Mouse (Mus musculus): ENCODE measurements around the gene Fam198b.

The Fam198b gene

DNA sequence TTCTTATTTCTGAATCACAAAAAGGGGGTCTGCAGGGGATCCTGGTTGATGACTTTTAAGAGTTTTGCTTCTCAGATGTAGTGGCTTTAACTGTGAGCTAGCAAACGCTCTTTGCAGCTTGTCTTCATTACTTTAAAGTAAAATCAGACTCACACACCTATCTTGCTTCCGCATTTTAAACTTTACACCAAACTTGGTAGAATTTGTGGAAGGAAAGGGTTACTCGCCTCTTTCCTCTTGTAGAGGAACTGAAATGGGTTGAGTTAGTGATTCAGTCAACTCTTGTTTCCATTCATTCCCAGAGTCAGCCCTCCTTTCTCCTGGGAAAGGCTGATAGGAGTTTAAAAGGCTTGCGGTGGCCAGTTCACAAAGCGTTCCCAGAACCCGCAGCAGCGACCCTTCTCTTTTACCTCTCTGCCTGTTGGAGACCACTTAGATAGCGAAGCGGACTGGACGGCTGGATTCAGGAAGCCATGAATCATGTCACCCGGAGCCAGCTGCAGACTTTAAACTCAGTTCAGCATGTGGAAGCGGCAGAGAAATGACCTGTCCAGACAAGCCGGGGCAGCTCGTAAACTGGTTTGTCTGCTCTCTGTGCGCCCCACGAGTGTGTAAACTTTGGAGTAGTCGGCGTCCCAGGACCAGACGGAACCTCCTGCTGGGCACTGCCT lies 1.5 kb downstream of the Fam198b start:
- DNase-seq (ENCODE audit: inconsistent ontology term) = no peak

DNA sequence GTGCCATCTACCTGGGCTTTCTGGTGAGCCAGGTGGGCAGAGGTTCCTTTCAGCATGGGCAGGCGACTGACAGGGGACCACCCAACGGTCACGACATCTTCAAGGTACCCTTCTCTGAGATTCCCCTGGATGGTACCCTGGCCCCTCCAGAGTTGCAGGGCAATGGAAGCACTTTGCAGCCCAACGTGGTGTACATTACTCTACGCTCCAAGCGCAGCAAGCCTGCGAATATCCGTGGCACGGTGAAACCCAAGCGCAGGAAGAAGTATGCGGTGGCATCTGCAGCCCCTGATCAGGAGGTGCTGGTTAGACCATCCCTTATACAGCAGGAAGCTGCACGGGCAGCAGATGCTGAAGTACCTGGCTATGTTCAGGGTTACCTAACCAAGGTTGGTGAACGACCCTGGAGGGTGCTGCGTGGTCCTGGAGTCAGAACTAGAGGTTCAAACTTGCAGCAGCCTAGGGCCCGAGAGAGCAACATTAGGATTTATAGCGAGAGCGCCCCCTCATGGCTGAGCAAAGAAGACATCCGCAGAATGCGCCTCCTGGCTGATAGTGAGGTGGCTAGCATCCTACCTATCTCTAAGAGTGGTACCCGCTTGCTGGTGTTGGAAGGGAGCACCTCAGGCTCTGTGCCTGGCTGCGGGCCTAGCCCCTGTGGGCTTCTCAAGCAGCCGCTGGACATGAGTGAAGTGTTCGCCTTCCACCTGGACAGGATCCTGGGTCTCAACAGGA lies 2.2 kb downstream of the Fam198b start:
- DNase-seq (ENCODE audit: inconsistent ontology term) = no peak

DNA sequence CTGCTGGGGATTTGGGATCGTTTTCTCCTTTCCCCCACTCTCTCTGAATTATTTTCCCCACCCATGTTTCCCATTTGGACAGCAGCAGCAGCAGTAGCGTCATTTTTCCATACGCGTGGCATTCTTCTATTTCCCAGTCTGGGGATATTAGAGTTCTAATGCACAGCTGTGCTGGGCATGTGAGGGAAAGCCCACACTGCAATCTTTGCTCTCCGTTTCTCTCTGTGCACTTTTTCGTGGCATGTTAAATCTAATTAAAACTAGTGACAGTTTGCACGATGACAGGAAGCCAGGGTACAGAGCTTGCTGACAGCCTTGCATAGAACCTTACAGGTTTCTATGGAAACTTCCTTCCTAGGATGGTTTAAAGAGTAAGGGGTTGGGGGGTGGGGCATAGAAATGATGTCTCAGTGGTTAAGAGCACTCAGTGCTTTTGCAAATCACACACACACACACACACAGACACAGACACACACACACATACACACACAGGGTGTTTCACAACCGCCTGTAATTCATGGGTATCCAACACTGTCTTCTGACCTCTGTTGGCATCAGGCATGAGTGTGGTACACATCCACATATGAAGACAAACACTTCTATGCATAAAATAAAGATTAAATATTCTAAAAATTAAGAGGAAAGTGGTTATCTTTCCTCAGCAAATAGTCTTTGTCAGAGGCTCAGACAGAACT lies 3.0 kb downstream of the Fam198b start:
- DNase-seq (ENCODE audit: inconsistent ontology term) = no peak

DNA sequence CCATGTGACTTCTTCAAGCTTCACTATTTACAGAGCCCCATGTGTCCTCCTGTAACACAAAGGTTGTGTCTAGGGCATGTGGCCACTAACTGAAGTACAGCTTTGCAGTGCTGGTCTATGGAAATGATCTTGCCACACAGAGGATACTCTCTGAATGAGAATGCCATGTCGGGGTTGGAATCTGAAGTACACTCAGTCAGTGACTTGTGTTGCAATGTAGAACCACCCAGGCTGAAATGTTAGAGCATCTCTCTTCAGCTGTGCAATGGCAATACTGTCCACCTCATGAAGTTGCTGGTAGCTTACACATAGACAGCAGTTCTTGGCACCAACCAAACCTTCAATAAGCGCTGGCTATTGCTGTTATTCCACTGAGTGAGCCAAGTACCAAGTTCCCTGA lies 3.6 kb downstream of the Fam198b start:
- DNase-seq (ENCODE audit: inconsistent ontology term) = no peak

DNA sequence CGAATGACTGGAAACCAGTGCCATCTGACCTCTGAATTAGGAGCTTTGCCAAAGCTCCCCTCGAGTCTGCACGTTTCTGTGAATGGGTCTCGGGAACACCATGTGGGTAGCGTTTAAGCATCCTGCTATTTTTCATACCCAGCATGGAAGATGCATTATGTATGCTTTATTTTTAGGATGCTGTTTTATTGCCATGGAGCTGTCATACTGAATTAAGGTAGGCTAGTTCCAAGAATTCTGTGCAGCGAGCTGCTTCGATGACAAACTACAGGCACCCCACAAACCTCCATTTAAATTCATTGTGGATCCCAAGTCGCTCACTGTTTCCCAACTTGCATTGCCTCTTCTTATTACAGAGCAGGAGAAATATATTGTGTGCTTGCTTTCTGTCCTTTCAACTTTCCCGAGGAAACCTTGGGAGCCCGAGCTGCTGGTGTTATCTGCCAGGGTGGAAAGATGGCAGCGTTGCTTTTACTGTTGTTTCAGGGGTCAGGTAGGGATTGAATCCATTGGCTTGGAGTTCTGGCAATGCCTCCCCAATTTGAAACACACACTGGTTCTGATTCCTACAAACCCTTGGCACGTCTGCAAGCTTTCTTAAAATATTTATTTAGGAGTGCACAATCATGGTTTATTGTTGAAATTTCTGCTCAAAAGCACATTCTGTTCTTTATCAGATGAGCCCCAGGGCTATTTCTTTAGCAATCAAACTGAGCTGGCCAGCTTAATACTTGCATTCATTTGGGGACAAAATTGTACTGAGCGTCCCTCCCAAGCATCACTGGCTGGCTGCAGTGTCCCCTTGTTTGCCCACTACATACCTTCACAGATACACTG lies 13.4 kb downstream of the Fam198b start:
- no peak for DNase-seq (ENCODE audit: inconsistent ontology term)

DNA sequence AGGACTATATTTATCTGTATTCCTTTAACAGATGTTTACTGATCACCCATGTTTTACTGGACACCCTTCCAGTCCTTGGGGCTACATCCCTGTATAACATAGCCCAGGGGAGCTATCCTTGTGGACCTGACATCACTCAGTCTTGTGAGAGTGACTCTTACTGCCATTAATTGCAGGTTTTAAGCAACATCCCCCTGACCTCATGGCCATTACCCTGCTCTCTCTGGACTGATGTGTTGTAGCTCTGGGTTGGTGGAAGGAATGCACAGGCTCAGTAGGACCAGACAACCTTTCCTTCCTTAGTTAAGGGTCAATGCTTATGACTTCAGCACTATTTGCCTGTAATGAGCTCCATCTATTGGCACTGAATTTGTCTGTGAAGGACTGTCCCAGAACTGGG lies 14.2 kb downstream of the Fam198b start:
- peak; percentile 15 for DNase-seq (ENCODE audit: inconsistent ontology term)

DNA sequence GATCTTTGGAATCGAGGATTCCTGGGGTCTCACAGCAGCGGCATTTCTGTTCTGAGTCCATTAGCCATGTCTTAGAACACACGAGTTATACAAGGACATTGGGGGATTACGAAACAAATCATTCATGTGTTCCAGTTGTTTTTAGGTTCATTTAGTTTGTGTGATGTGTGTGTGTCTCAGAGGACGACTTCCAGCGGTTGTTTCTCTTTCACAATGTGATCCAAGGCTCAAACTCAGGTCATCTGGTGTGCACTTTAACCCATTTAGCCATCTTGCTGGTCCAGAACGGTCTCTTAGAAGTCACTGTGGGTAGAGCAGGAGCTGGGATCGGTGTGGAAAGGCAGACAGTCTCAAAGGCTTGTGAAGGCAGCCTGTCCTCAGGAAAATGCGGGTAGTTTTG lies 15.6 kb downstream of the Fam198b start:
- DNase-seq (ENCODE audit: inconsistent ontology term) = no peak

DNA sequence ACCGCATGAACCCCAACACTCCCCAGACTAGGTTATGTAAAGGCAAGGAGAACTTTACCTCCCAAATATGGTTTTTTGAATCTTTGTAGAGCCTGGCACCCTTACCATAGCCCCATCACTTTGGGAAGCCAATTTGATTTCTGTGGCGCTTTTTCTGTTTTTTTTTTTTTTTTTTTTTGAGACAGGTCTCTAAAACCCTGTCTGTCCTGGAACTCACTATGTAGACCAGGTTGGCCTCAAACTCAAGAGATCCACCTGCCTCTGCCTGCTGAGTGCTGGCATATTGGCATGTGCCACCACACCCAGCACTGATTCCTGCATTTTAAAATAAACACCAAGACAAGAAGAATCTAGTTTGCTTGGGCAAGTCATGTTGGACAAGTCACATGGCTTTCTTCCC lies 16.2 kb downstream of the Fam198b start:
- DNase-seq (ENCODE audit: inconsistent ontology term) = no peak

DNA sequence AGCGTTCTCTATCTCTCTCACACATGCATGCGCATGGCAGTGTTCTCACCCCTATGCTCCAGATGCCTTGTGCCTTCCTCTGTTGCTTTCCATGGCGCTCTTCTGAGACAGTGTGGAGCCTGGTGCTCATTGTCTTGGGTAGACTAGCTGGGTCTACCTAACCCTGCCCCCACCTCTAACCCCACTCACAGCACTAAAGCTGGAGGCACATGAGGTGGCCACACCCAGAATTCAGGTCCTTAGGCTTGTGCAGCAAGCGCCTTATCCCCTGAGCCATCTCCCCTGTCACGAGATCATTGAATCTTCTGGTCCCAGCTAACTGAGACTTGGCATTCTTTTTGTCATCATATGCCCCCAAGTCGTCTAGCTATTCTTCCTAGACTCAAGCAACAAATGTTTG lies 17.0 kb downstream of the Fam198b start:
- DNase-seq (ENCODE audit: inconsistent ontology term) = no peak

DNA sequence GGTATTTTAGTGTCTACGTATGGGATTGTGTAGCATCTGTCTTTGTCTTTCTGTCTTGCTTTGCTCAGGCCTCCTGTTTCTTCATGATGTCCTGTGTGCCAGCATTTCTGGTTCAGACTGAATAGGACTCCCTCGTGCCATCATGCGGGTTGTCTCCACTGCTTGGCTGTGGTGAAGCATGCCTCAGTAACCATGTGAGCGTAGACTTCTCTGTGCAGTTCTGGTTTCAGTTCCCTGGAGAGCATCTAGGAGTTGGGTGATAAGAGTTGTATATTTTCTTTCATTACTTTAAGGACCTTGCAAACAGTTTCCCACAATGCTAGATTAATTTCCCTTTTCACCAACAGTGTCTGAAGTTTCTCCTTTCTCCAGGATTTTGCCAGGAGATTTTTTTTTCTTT lies 17.4 kb downstream of the Fam198b start:
- DNase-seq (ENCODE audit: inconsistent ontology term) = no peak

DNA sequence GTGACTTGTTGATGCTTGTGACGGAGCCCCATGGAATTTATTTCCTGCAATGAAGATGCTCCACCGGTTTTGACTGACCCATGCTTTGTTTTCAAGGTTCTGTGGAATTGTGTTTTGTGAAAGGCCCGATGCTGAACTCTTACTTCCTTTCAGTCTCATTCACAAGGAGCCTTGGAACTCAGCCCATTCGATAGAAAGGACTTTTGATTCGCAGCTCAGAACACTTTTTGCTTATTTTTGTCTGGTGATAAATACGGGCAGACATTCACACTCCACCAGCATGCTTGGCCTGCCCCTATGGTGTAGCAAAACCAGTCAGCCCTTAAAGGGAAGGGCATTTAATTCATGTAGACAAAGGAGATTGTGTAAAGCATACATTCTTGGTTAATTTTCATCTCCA lies 19.5 kb downstream of the Fam198b start:
- DNase-seq (ENCODE audit: inconsistent ontology term) = peak; percentile 81

DNA sequence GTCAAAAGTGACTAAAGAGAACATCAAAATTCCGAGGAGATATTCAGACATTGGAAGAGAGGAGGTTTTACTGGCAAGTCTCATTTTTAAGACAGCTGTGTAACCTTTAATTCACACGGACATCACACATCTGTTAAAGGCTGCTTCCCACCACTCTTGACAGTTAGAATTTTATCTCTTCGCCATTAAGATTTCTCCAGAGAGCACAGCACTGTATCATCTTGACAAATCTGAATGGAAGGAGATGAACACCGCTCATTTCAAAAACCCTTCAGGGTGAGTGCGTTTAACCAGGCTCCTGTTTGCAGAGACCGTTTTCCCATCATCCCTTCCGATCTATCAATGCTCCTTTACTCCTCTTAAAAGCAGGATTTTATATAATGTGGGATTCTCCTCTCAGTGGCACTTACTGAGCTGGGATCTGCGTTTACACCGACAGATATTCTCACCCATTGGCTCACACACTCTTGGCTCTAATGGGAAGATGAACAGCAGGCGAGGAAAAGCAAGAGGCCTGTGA lies 20.0 kb downstream of the Fam198b start:
- no peak for DNase-seq (ENCODE audit: inconsistent ontology term)

DNA sequence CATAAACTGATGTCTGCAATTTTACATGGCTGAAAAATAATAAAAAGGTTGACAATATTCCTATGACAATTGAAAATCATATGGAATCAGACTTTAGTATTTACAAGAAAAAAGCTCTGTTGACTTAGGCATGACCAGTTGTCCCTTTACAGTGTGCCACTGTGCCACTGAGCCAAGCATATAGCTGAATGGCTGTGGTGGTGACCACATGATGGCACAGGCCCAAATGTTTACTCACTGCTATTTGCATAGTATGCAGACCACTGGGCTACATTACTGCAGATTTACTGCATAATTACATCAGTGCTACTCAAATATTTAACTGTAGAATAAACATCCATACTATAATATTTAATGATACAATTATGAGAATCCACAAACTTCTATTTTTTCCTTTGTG lies 21.1 kb downstream of the Fam198b start:
- no peak for DNase-seq (ENCODE audit: inconsistent ontology term)

DNA sequence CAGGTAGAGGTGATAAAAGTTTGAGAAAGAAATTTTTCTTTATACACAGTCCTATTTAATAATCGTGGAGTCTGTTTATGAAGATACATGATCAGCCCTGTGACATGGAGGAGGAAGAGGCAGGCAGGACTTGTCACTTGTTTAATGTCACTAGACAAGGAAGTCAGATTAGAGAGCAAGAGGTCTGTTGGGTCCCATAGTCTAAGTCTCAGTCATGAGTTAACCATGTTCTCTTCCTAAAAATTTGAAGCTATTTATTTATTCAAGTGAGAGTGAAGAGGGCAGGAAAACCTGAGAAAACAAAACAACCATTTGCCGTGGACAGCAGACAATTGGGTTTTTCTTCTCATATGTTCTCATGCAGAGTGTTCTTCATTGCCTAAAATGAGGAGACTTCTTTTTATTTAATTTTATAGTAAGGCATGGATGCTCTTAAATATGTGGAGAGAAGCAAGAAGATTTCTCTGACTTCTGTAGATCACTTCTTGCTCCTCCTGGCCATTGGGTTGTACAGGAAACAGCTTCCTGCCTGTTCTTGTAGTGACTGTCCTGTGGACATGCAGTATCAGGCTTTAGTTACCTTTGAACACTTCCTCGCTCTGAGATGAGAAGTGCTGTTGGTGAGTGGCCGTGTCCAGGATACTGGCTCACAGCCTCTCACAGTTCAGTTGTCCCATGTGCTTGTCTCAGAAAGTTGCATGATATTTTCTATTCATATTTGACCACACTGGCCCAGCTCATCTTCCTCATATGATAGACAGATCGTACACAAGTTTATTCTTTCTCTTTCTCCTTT lies 22.1 kb downstream of the Fam198b start:
- no peak for DNase-seq (ENCODE audit: inconsistent ontology term)

DNA sequence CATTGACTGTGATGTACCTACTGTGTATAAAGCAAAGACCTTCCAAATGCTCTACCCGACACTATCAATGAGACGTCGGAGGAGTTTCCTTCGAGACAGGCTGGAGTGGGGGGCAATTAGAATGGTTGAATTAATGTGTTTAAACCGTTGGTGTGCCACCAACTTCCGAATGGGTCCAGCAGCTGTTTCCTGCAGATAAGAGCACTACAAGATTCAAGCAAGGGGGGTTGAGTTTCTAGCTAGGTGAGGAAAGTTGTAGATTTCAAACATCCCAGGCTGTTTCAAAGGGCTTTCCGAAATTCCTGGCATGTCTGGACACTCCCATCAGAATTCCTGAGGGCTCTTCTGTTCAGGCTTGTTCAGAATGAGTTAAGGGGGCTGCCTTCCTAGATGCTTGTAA lies 22.9 kb downstream of the Fam198b start:
- DNase-seq (ENCODE audit: inconsistent ontology term) = no peak

DNA sequence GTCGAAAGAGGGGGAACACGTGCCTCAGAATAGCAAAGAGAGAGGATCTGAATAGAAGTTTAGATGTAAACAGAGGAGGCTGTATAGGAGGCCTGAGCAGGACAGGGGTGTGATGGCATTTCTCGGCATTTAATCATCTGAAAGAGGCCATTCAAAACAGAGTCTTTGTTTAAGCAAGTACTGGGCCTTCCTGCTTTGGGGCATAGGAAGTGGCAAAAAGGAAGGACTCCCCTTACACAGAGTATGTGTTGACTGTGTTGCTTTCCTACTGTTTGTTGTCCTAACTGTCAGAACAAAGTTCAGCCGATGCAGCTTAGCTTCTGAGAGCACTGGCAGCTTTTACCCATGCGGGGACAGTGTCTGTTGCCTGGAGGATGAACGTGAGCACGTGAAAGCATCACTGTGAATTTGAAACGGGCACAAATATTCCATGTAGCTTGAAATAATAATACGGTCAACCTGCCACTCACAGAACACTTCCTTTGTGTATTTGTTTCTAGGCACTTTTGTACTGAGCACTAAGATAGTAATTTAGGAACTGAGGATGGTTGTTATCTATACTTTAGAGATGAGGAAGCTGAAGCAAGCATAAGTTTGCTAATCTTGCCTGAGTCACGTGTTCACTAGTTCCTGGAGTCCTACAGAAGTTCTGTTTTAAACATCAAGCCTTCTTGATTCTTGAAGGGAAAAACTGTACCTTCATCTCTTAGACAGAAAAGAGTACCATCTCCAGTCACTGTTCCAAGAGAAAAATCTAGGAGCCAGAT lies 26.2 kb downstream of the Fam198b start:
- DNase-seq (ENCODE audit: inconsistent ontology term) = no peak

DNA sequence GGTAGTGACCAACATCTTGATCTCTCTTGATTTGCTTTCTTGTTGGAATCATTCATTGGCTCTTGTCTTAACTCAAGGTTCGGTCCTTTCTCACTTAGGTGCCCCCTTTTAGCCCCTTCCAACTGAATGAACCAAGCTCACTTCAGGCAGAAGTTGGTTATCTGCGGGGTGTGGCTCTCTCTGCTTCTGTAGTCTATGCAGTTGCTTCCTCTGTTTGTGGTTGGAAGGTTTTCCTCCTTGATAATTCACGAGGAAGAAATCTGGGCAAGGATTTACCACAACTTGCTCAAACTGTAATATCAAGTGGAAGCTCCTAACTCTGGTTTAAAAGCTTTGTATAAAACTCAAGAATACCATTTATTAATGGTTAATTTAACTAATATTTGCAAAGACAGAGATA lies 26.8 kb downstream of the Fam198b start:
- no peak for DNase-seq (ENCODE audit: inconsistent ontology term)

DNA sequence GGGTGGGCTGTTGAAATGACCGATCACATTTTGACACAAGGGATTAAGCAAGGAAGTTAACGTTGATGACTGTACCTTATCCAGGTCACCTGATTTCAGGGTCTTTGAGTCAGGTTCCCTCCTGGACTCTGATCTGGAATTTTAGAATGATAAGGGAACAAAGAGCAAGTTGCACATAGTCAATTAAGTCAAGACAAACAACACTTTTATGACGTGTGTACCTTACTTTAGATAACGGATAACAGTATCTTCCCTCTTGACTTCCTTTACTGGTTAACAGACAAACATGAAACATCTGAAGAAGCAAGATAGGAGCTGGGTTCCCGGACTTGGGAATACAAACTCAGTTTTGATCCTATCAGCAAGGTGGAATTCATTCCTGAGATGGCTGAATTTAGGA lies 29.7 kb downstream of the Fam198b start:
- DNase-seq (ENCODE audit: inconsistent ontology term) = no peak

DNA sequence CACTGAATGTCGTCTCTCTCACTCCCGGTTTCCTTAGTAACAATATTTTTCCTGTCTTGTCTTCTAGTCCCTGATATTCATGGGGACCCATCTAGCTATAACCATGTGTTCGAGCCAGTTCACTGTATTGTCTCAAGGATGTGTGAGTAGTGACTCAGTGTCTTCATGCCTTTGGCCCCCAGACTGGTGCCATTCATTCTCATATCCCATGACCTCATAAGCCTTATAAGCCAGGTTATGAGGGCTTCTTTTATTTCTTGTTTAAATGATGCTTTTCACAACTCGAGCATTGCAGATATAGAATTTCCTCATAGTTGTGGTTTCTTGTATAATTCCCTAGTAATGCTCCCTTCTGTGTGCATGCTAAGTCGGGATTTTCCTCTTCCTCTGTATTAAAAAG lies 31.9 kb downstream of the Fam198b start:
- DNase-seq (ENCODE audit: inconsistent ontology term) = no peak

DNA sequence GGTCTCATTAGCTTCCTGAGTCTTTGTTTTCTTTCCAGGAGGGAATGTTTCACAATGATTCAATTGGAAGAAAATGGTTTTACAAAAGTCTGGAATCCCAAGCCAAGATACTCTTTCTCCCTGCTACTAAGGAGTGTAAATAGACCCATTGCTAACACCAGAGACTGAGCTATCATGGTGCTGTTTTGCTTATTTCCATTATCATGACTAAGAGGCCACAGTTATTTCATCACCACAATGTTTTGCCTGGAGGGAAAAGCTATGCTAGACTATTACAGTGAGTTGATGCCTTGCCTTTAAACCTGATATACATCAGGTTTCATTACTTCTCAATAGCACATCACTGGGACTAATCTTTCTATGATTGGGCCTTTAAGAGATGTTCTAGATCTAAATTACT lies 34.4 kb downstream of the Fam198b start:
- DNase-seq (ENCODE audit: inconsistent ontology term) = no peak

Measured in Muller cell, postnatal 12 days (primary cell).